Mouse (Mus musculus) stomach, postnatal 0 days (tissue): ENCODE measurements around the gene Lrrc28.

Experiments
- CTCF ChIP-seq: IDR thresholded peaks from 2 replicates; pipeline ENCODE4 v1.5.1; 2016; ENCODE audit warnings: antibody characterized with exemption, low read depth, mild to moderate bottlenecking, moderate library complexity
- EP300 ChIP-seq: optimal IDR thresholded peaks from 2 replicates; pipeline ENCODE3; 2016; ENCODE audit warnings: antibody characterized with exemption

DNA sequence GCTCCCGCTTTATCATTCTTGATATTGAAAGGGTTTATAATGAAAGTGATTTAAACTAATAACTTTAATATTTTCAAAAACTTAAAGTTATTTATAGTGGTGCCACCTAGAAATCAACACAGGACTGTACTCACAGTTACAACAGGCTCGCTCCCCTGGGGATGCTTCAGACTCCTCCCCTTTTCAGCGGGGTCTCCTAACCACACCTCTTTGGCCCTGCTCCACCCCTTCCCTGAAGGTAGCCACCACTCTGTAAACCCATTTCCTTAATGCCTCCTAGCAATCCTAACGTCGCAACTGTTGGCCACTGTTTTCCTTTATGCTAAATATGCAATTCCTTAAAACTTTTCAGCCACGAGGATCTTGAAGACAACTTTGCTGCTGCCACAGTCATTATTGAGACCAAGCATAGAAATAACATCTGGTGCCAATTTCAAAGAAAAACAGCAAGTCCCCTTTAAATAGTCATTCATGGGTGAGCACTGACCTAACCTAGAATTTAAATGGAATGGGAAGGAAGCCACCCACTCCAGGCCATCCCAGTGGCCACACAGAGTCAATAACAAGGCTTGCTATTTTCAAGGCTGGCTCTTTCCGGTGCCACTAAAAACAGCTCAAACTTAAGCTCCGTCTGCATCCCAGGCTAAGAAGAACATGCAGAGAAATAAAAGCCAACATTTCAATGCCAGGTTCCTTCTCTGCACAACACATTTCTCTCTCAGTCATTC, 78.4 kb downstream of the Lrrc28 start:
- TF ChIP-seq CTCF (no peak), EP300 (no peak)
